In genomic region chr5:30072377-30072776, GRCm38 (mm10) we compare ENCODE assay signal across 7 mouse cellular contexts. TPM values are rescaled to one million over a fixed set of nuclear protein-coding genes. Genes with fewer than 3 reads are reported as not detected.
DNase-seq lines count a peak whose midpoint lies in the region; ATAC-seq and TF ChIP-seq lines count a peak whose summit lies in the region.

No protein-coding gene starts in this region.

- DNase-seq in limb, embryonic 14.5 days (ENCODE audit: low spot score): no peak
- DNase-seq in stomach, postnatal 0 days (ENCODE audit: low spot score): no peak

- H3K4me2 ChIP-seq in limb, embryonic 14.5 days (replicated peaks; ENCODE audit: low read depth, low read length, severe bottlenecking): peak overlapping the region; percentile 50
- peak overlapping the region; percentile 89 for H3K4me2 ChIP-seq in stomach, postnatal 0 days (replicated peaks; ENCODE audit: low read depth)

- no peak overlapping the region for H3K27ac ChIP-seq in embryonic fibroblast, embryonic 13.5 days (ENCODE audit: insufficient read depth, low read length)
- no peak overlapping the region for H3K27ac ChIP-seq in limb, embryonic 14.5 days (replicated peaks; ENCODE audit: low read depth, low read length)
- H3K27ac ChIP-seq in stomach, postnatal 0 days (replicated peaks): no peak overlapping the region

- no peaks in the 10 kb centered on the region for H3K27me3 ChIP-seq in megakaryocyte, embryonic 14.5 days (replicated peaks)
- no peaks in the 10 kb centered on the region for H3K27me3 ChIP-seq in limb, embryonic 14.5 days (ENCODE audit: control insufficient read depth, insufficient read depth, low read length)
- H3K27me3 ChIP-seq in stomach, postnatal 0 days (ENCODE audit: control insufficient read depth, insufficient read depth, low read length): no peaks in the 10 kb centered on the region

- peak overlapping the region; percentile 88 for H3K4me3 ChIP-seq in megakaryocyte, embryonic 14.5 days (replicated peaks)
- H3K4me3 ChIP-seq in embryonic fibroblast, embryonic 13.5 days (ENCODE audit: insufficient read depth, low read length): peak overlapping the region; percentile 98
- peak overlapping the region; percentile 61 for H3K4me3 ChIP-seq in limb, embryonic 14.5 days (replicated peaks; ENCODE audit: low read length)
- H3K4me3 ChIP-seq in stomach, postnatal 0 days (ENCODE audit: low read depth, low read length): peak overlapping the region; percentile 66

- TF ChIP-seq EP300 in stomach, postnatal 0 days (optimal IDR thresholded peaks at IDR 0.05): no peak

- no peak for ATAC-seq in megakaryocyte, adult 5-6 weeks (ENCODE audit: poor library complexity, severe bottlenecking)
- 0 out of 2 replicates have a peak, but pooled peaks have one; percentile 10 for ATAC-seq in limb, embryonic 14.5 days (ENCODE audit: low FRiP score, low read depth)
- ATAC-seq in stomach, postnatal 0 days (ENCODE audit: low FRiP score, low TSS enrichment): no peak
- no peak for ATAC-seq in monocyte, adult 5-6 weeks (replicated peaks; ENCODE audit: insufficient number of reproducible peaks, low FRiP score, low TSS enrichment, poor library complexity, severe bottlenecking)
- no peak for ATAC-seq in activated CD4-positive, CD25-positive, alpha-beta regulatory T cell, adult 4 months

- H3K36me3 ChIP-seq in megakaryocyte, embryonic 14.5 days (replicated peaks; ENCODE audit: low read length): peaks cover 39% of the 10 kb centered on the region
- H3K36me3 ChIP-seq in limb, embryonic 14.5 days (ENCODE audit: control insufficient read depth, insufficient read depth, low read length): peaks cover 36% of the 10 kb centered on the region
- peaks cover 6% of the 10 kb centered on the region; the same call in 1 of the 2 replicates for H3K36me3 ChIP-seq in stomach, postnatal 0 days (ENCODE audit: control insufficient read depth, insufficient read depth, low read length)

- 54% methylated on average over 3 of the region's 3 CpGs for WGBS in limb, embryonic 14.5 days
- WGBS in stomach, postnatal 0 days: 36% methylated on average over 3 of the region's 3 CpGs

- TF ChIP-seq POLR2A in embryonic fibroblast, embryonic 13.5 days (IDR thresholded peaks at IDR 0.05; ENCODE audit: low read depth, low read length): no peak
- no peak for TF ChIP-seq POLR2A in limb, embryonic 14.5 days (IDR thresholded peaks at IDR 0.05; ENCODE audit: borderline replicate concordance, extremely low read depth, insufficient read depth, insufficient read length)

- peak overlapping the region; percentile 70 for H3K9ac ChIP-seq in limb, embryonic 14.5 days (ENCODE audit: low read depth, low read length, severe bottlenecking)
- H3K9ac ChIP-seq in stomach, postnatal 0 days (ENCODE audit: low read length): no peak overlapping the region

- TF ChIP-seq CTCF in embryonic fibroblast, embryonic 13.5 days (IDR thresholded peaks at IDR 0.05; ENCODE audit: borderline replicate concordance, insufficient read depth, low read length): no peak
- TF ChIP-seq CTCF in stomach, postnatal 0 days (IDR thresholded peaks at IDR 0.05; ENCODE audit: low read depth): no peak

- H3K4me1 ChIP-seq in megakaryocyte, embryonic 14.5 days: peaks cover 25% of the 10 kb centered on the region
- H3K4me1 ChIP-seq in embryonic fibroblast, embryonic 13.5 days (ENCODE audit: control insufficient read depth, insufficient read depth, low read length): no peaks in the 10 kb centered on the region
- 0 out of 2 replicates have a peak, but pooled peaks cover 3% of the 10 kb centered on the region for H3K4me1 ChIP-seq in limb, embryonic 14.5 days (ENCODE audit: control insufficient read depth, insufficient read depth, low read length)
- no peaks in the 10 kb centered on the region for H3K4me1 ChIP-seq in stomach, postnatal 0 days (replicated peaks; ENCODE audit: control insufficient read depth, insufficient read depth)

- H3K9me3 ChIP-seq in megakaryocyte, embryonic 14.5 days: no peaks in the 10 kb centered on the region
- no peaks in the 10 kb centered on the region for H3K9me3 ChIP-seq in limb, embryonic 14.5 days (ENCODE audit: control insufficient read depth, low read length)
- no peaks in the 10 kb centered on the region for H3K9me3 ChIP-seq in stomach, postnatal 0 days (ENCODE audit: control insufficient read depth, low read length)

RNA-seq across cellular contexts. Expression of gene Tyms, which starts 1.0 kb away (rescaled TPM):
- 8.9 and 19.3 TPM in 2 replicates for polyA plus RNA-seq in megakaryocyte, embryonic 14.5 days (2012; ENCODE audit: insufficient read depth, low replicate concordance)
- total RNA-seq in megakaryocyte, adult 5-6 weeks (2015): 123 and 146 TPM in 2 replicates
- 91.0 and 114 TPM in 2 replicates for total RNA-seq in megakaryocyte, adult 5-6 weeks (2017)
- polyA plus RNA-seq in embryonic fibroblast, embryonic 13.5 days (2011; ENCODE audit: insufficient read length, low read depth, missing spikeins): 61.5 and 74.1 TPM in 2 replicates
- 126 and 166 TPM in 2 replicates for polyA plus RNA-seq in limb, embryonic 14.5 days (2012; rRNA removed)
- 229 and 250 TPM in 2 replicates for polyA plus RNA-seq in limb, embryonic 14.5 days (2014; fragmentation: Nextera tagmentation; extraction: Ambion mirVana)
- 82.1 and 84.8 TPM in 2 replicates for polyA plus RNA-seq in stomach, postnatal 0 days (2015; fragmentation: Nextera tagmentation; extraction: Ambion mirVana)
- 4.6 to 6.0 TPM (median 5.5 TPM) in 3 replicates for total RNA-seq in monocyte, adult 5-6 weeks (2017)
- polyA plus RNA-seq in activated CD4-positive, CD25-positive, alpha-beta regulatory T cell, adult 4 months (2017; shearing (Covaris generic)): 100 to 1,000 TPM; 112 to 171 TPM

RNA-seq across cellular contexts. Expression of gene Garem2, which starts 32.6 kb away (rescaled TPM):
- polyA plus RNA-seq in megakaryocyte, embryonic 14.5 days (2012; ENCODE audit: insufficient read depth, low replicate concordance): 0.44 and 0.56 TPM in 2 replicates
- not detected in 2 replicates for total RNA-seq in megakaryocyte, adult 5-6 weeks (2015)
- not detected in 2 replicates for total RNA-seq in megakaryocyte, adult 5-6 weeks (2017)
- 1.9 and 2.6 TPM in 2 replicates for polyA plus RNA-seq in embryonic fibroblast, embryonic 13.5 days (2011; ENCODE audit: insufficient read length, low read depth, missing spikeins)
- 1.2 and 1.6 TPM in 2 replicates for polyA plus RNA-seq in limb, embryonic 14.5 days (2012; rRNA removed)
- polyA plus RNA-seq in limb, embryonic 14.5 days (2014; fragmentation: Nextera tagmentation; extraction: Ambion mirVana): 0.56 and 0.97 TPM in 2 replicates
- 0.10 and 0.12 TPM in 2 replicates for polyA plus RNA-seq in stomach, postnatal 0 days (2015; fragmentation: Nextera tagmentation; extraction: Ambion mirVana)
- total RNA-seq in monocyte, adult 5-6 weeks (2017): not detected in 3 replicates
- not detected for polyA plus RNA-seq in activated CD4-positive, CD25-positive, alpha-beta regulatory T cell, adult 4 months (2017; shearing (Covaris generic))

RNA-seq across cellular contexts. Expression of gene 3110082J24Rik, which starts 33.5 kb away (rescaled TPM):
- not detected in 2 replicates for polyA plus RNA-seq in megakaryocyte, embryonic 14.5 days (2012; ENCODE audit: insufficient read depth, low replicate concordance)
- not detected in 2 replicates for total RNA-seq in megakaryocyte, adult 5-6 weeks (2015)
- not detected in 2 replicates for total RNA-seq in megakaryocyte, adult 5-6 weeks (2017)
- polyA plus RNA-seq in embryonic fibroblast, embryonic 13.5 days (2011; ENCODE audit: insufficient read length, low read depth, missing spikeins): not detected in 2 replicates
- polyA plus RNA-seq in limb, embryonic 14.5 days (2012; rRNA removed): not detected in 2 replicates
- not detected in 2 replicates for polyA plus RNA-seq in limb, embryonic 14.5 days (2014; fragmentation: Nextera tagmentation; extraction: Ambion mirVana)
- polyA plus RNA-seq in stomach, postnatal 0 days (2015; fragmentation: Nextera tagmentation; extraction: Ambion mirVana): not detected in 2 replicates
- total RNA-seq in monocyte, adult 5-6 weeks (2017): not detected in 3 replicates
- not detected for polyA plus RNA-seq in activated CD4-positive, CD25-positive, alpha-beta regulatory T cell, adult 4 months (2017; shearing (Covaris generic))

RNA-seq across cellular contexts. Expression of gene Il6, which starts 59.5 kb away (rescaled TPM):
- not detected in 2 replicates for polyA plus RNA-seq in megakaryocyte, embryonic 14.5 days (2012; ENCODE audit: insufficient read depth, low replicate concordance)
- 14.1 and 24.4 TPM in 2 replicates for total RNA-seq in megakaryocyte, adult 5-6 weeks (2015)
- total RNA-seq in megakaryocyte, adult 5-6 weeks (2017): 9.5 and 11.1 TPM in 2 replicates
- 2.7 and 6.9 TPM in 2 replicates for polyA plus RNA-seq in embryonic fibroblast, embryonic 13.5 days (2011; ENCODE audit: insufficient read length, low read depth, missing spikeins)
- 0.10 and 0.18 TPM in 2 replicates for polyA plus RNA-seq in limb, embryonic 14.5 days (2012; rRNA removed)
- polyA plus RNA-seq in limb, embryonic 14.5 days (2014; fragmentation: Nextera tagmentation; extraction: Ambion mirVana): 0.44 and 0.80 TPM in 2 replicates
- polyA plus RNA-seq in stomach, postnatal 0 days (2015; fragmentation: Nextera tagmentation; extraction: Ambion mirVana): 0.10 and 0.16 TPM in 2 replicates
- 8.9 to 152 TPM (median 122 TPM) in 3 replicates for total RNA-seq in monocyte, adult 5-6 weeks (2017)
- polyA plus RNA-seq in activated CD4-positive, CD25-positive, alpha-beta regulatory T cell, adult 4 months (2017; shearing (Covaris generic)): under 1 TPM in 1 of 2 experiments, not detected in 1; 0.38 TPM
